Mouse (Mus musculus): ENCODE measurements at regions not wholly inside any gene's neighbourhood (a gene's known extent, or its start where the extent isn't known, plus 50 kb on each side); places are given as distances from the start of the nearest gene placed in this dataset.

- DNase-seq (ENCODE audit: low spot score): no peak
Observed at GRCm38 (mm10) chr13:111977769-111978674, 169.2 kb upstream of the Map3k1 start.

- no peak for DNase-seq (ENCODE audit: low spot score)
Observed at GRCm38 (mm10) chr13:111978675-111979020, 169.9 kb upstream of the Map3k1 start.

GRCm38 (mm10) chr13:111979428-111980204 is 170.8 kb upstream of the Map3k1 start:
- no peak for DNase-seq (ENCODE audit: low spot score)

- no peak for DNase-seq (ENCODE audit: low spot score)
Observed at GRCm38 (mm10) chr13:111980205-111980595, 171.4 kb upstream of the Map3k1 start.

GRCm38 (mm10) chr13:111981103-111981502 is 172.3 kb upstream of the Map3k1 start:
- DNase-seq (ENCODE audit: low spot score): no peak

- no peak for DNase-seq (ENCODE audit: low spot score)
Observed at GRCm38 (mm10) chr13:111982796-111983460, 174.1 kb upstream of the Map3k1 start.

- no peak for DNase-seq (ENCODE audit: low spot score)
Observed at GRCm38 (mm10) chr13:111984081-111984574, 175.3 kb upstream of the Map3k1 start.

GRCm38 (mm10) chr13:111985406-111985805 is 176.6 kb upstream of the Map3k1 start:
- DNase-seq (ENCODE audit: low spot score): no peak

GRCm38 (mm10) chr13:111986681-111987080 is 177.9 kb upstream of the Map3k1 start:
- DNase-seq (ENCODE audit: low spot score): no peak

GRCm38 (mm10) chr13:111987420-111987819 is 178.6 kb upstream of the Map3k1 start:
- DNase-seq (ENCODE audit: low spot score): no peak

GRCm38 (mm10) chr13:111990913-111991534 is 182.2 kb upstream of the Map3k1 start:
- DNase-seq (ENCODE audit: low spot score): no peak

GRCm38 (mm10) chr13:111992075-111992847 is 183.5 kb upstream of the Map3k1 start:
- no peak for DNase-seq (ENCODE audit: low spot score)

GRCm38 (mm10) chr13:111994862-111995490 is 186.2 kb upstream of the Map3k1 start:
- DNase-seq (ENCODE audit: low spot score): no peak

- no peak for DNase-seq (ENCODE audit: low spot score)
Observed at GRCm38 (mm10) chr13:111995716-111996115, 186.9 kb upstream of the Map3k1 start.

GRCm38 (mm10) chr13:111996910-111997309 is 188.1 kb upstream of the Map3k1 start:
- no peak for DNase-seq (ENCODE audit: low spot score)

GRCm38 (mm10) chr13:111997980-111998945 is 189.5 kb upstream of the Map3k1 start:
- DNase-seq (ENCODE audit: low spot score): no peak

- DNase-seq (ENCODE audit: low spot score): no peak
Observed at GRCm38 (mm10) chr13:111999647-112000292, 191.0 kb upstream of the Map3k1 start.

- no peak for DNase-seq (ENCODE audit: low spot score)
Observed at GRCm38 (mm10) chr13:112000293-112000665, 191.5 kb upstream of the Map3k1 start.

- no peak for DNase-seq (ENCODE audit: low spot score)
Observed at GRCm38 (mm10) chr13:112000696-112001095, 191.9 kb upstream of the Map3k1 start.

Measured in urinary bladder, postnatal 25 days (tissue).